Mouse (Mus musculus) cerebellum, adult 18-20 months (tissue): ENCODE data around the gene Bcl2a1d.
A peak's percentile ranks its signal among the peaks of the same experiment; 100 is the strongest.
"Not testable (repeated sequence)": the region's sequence is repeated elsewhere in the genome, so short reads cannot be mapped to it uniquely, and the experiment has no call there.

Source experiments
- DNase-seq, 2 experiments: peaks; one replicate each; pipeline ENCODE4 v3.0.0; 2021

The Bcl2a1d gene

DNA sequence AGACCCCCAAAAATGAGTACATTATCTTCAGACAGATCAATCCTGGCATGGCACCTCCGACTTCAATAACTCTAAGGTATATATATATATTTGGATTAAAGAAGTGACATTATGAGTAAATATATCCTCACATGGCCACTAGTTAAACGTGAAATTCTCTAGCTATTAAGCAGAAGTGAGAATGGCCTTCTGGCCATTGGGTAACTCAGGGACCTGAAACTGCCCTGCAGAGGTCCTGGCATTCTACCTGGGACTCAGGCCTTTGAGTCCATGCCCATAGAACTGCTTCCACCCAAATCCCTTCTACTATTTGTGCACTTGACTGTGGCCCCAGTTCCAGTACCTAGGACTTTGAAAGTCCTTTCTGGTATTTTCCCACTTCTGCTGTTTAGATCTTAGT, 40.4 kb downstream of the Bcl2a1d start:
- not testable (repeated sequence) for DNase-seq

DNA sequence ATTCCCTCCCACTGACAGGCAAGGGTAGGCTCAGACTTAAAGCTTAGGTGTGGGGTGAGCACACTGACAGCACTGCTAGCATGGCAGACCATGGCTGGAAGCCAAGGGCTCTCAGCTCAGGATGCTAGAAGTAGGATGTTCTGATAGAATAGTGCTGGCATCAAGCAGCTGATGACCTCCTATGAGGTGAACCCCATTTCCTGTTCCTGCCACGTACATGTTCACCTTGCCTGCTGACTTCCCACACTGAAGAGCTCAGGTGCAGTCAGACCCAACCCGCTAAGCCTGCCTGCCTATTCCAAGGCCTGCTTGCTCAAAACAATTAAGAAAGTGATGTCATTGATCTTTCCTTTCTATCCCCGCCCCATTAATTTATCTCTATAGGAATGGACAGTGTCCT, 42.3 kb downstream of the Bcl2a1d start:
- DNase-seq, result not testable (repeated sequence)

DNA sequence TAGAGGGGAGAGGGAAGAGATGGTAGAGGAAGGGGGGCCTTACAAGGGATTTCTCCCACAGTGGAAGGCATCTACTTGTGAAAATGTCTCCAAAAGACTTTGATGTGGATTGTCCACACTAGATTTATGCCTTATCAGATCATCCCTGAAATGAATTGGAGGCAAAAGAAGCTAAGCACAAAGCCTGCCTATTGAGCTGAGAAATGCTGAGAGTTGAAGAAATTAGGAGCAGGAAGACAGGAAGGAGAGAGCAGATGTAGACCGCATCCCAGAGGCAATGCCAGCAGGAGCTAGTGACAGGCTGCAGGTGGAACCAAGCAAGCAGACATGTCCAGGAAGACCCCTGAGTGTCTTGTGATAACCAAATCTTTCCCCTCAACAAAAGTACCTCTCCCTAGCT, 45.0 kb downstream of the Bcl2a1d start:
- DNase-seq, result peak; percentile 20 to 28
